Mouse (Mus musculus) hindbrain, postnatal 0 days (tissue): ENCODE results near the gene Bmp8a. TPM values are rescaled to one million over a fixed set of nuclear protein-coding genes. Genes with fewer than 3 reads are reported as not detected.

Experiments used
- ATAC-seq: fragments of 200-750 bp; cut with Nextera tagmentation; 2 replicates; pipeline ENCODE4 v1.8.0; 2017; ENCODE audit warnings: mild to moderate bottlenecking, moderate TSS enrichment, moderate library complexity
- DNase-seq: peaks from one replicate; pipeline ENCODE4 v3.0.0-alpha.2; 2015; ENCODE audit warnings: low spot score
- H3K27ac ChIP-seq: fragments of 300-500 bp; sonication (generic); 2 replicates; pipeline ENCODE4 v1.5.1; 2014; ENCODE audit warnings: mild to moderate bottlenecking
- H3K27me3 ChIP-seq: fragments of 300-500 bp; sonication (generic); 2 replicates; pipeline ENCODE4 v1.6.1; 2014; ENCODE audit warnings: low read length, mixed read lengths; ENCODE audit not compliant: insufficient read depth
- H3K36me3 ChIP-seq: fragments of 300-500 bp; sonication (generic); 2 replicates; pipeline ENCODE4 v1.6.1; 2014; ENCODE audit warnings: low read length, mixed read lengths; ENCODE audit not compliant: insufficient read depth
- H3K4me1 ChIP-seq: fragments of 300-500 bp; sonication (generic); 2 replicates; pipeline ENCODE4 v1.6.1; 2014; ENCODE audit warnings: antibody characterized with exemption, low read length, mixed read lengths; ENCODE audit not compliant: insufficient read depth
- H3K4me2 ChIP-seq: fragments of 300-500 bp; sonication (generic); 2 replicates; pipeline ENCODE4 v1.6.1; 2014; ENCODE audit warnings: low read depth, mild to moderate bottlenecking, low read length, moderate library complexity, mixed read lengths
- H3K4me3 ChIP-seq: fragments of 300-500 bp; sonication (generic); 2 replicates; pipeline ENCODE4 v1.5.1; 2014; ENCODE audit warnings: low read length
- H3K9ac ChIP-seq: fragments of 300-500 bp; sonication (generic); replicated peaks from 2 replicates; pipeline ENCODE4 v1.6.1; 2014; ENCODE audit warnings: mild to moderate bottlenecking, low read length, moderate library complexity, mixed read lengths
- H3K9me3 ChIP-seq: fragments of 300-500 bp; sonication (generic); 2 replicates; pipeline ENCODE4 v1.6.1; 2016; ENCODE audit warnings: low read length, mixed read lengths
- CTCF ChIP-seq: IDR thresholded peaks from 2 replicates; pipeline ENCODE4 v1.5.1; 2016; ENCODE audit warnings: antibody characterized with exemption, control low read depth, low read depth
- WGBS: fragments of 180-500 bp; shearing (Covaris S2); extraction: QIAGEN DNeasy Blood & Tissue Kit; methylation state at CpG from one replicate; pipeline ENCODE4 v1.1.7; 2014; 5-methylcytosine and 5-hydroxymethylcytosine counted together
- polyA plus RNA-seq: library from polyadenylated mRNA; unstranded; fragments of >200 nt; fragmentation: Nextera tagmentation; extraction: Ambion mirVana; gene quantifications from 2 replicates; pipeline ENCODE4 v1.2.1, GENCODE M21; 2015
- total RNA-seq: library from RNA; depleted of rRNA; stranded (reverse); fragments of >200 nt; gene quantifications from 2 replicates; pipeline ENCODE4 v1.2.3, GENCODE M21; 2014

Bmp8a gene
- total and polyA plus RNA-seq, 2 experiments from 2014 or later: 0.10 to 0.44 TPM

- DNase-seq (no peak), ATAC-seq (no peak)
- H3K9me3 ChIP-seq: no peaks in the 10 kb centered on the region
- H3K4me2 ChIP-seq: no peak overlapping the region
- no peaks in the 10 kb centered on the region for H3K4me1 ChIP-seq
- H3K27ac ChIP-seq: no peak overlapping the region
- H3K27me3 ChIP-seq: no peaks in the 10 kb centered on the region
- no peak overlapping the region for H3K9ac ChIP-seq
- WGBS: 94% methylated on average over 12 of the region's 12 CpGs
- H3K36me3 ChIP-seq: peaks cover 86% of the 10 kb centered on the region
- no peak overlapping the region for H3K4me3 ChIP-seq
- TF ChIP-seq CTCF: no peak
Measured at GRCm38 (mm10) chr4:123374316-123375008, 31.4 kb upstream of the Bmp8a start.

DNA sequence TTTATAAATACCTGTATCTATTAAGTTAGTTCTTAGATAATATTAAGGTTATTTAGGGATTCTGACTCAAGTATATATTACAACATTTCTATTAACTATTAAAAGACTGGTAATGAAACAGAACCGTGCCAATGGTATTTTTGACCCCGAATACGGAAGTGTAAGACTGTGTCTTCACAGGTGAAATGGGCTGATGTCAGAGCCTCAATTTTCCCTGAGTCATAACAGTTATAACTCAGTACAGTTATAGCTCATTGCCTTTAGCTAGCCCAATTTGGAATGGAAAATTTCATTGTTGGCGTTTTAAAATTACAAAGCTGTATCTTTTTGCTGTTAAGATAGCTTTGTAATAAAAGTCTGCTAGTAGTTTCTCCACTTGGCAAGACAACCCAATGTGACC, 20.5 kb upstream of the Bmp8a start:
- Histone ChIP-seq H3K4me3 (no peak overlapping the region), H3K4me2 (no peak overlapping the region), H3K4me1 (no peaks in the 10 kb centered on the region), H3K27ac (no peak overlapping the region), H3K9ac (no peak overlapping the region), H3K36me3 (peaks cover 72% of the 10 kb centered on the region), H3K27me3 (no peaks in the 10 kb centered on the region), H3K9me3 (no peaks in the 10 kb centered on the region)
- no peak for ATAC-seq
- WGBS: 95% methylated on average over 4 of the region's 4 CpGs
- DNase-seq: no peak
- no peak for TF ChIP-seq CTCF

- Histone ChIP-seq H3K9ac (no peak overlapping the region), H3K27ac (no peak overlapping the region), H3K9me3 (no peaks in the 10 kb centered on the region), H3K4me3 (no peak overlapping the region), H3K36me3 (peaks cover 67% of the 10 kb centered on the region), H3K4me1 (no peaks in the 10 kb centered on the region), H3K27me3 (no peaks in the 10 kb centered on the region), H3K4me2 (no peak overlapping the region)
- ATAC-seq: no peak
- TF ChIP-seq CTCF: no peak
- no peak for DNase-seq
- WGBS: 96% methylated on average over 12 of the region's 12 CpGs
Measured at GRCm38 (mm10) chr4:123360771-123361170, 17.7 kb upstream of the Bmp8a start.

DNA sequence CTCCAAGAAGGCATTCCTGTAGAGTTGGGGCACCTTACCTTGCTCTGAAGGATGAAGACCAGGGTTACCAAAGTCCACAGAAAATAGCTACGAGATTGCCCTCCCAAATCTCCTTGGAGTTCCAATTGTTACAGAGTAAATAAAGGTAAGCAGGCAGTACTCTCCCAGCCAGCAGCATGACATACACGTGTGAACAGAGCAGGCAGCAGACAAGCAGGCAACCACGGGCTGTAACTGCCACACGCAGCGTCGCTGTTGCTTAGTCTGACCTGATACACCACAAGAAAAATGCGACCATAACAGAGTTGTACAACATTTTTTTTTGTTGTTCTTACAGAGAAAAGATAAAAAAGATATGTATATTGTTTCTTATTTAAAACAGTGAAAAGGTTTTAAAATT, 15.6 kb upstream of the Bmp8a start:
- H3K36me3 ChIP-seq: peaks cover 70% of the 10 kb centered on the region
- H3K4me3 ChIP-seq: no peak overlapping the region
- no peak for TF ChIP-seq CTCF
- H3K27me3 ChIP-seq: no peaks in the 10 kb centered on the region
- no peaks in the 10 kb centered on the region for H3K9me3 ChIP-seq
- no peak for ATAC-seq
- no peak overlapping the region for H3K9ac ChIP-seq
- H3K4me2 ChIP-seq: no peak overlapping the region
- 94% methylated on average over 7 of the region's 7 CpGs for WGBS
- no peaks in the 10 kb centered on the region for H3K4me1 ChIP-seq
- no peak overlapping the region for H3K27ac ChIP-seq
- no peak for DNase-seq

GRCm38 (mm10) chr4:123355941-123356340, 12.9 kb upstream of the Bmp8a start:
- no peak overlapping the region for H3K9ac ChIP-seq
- H3K27me3 ChIP-seq: no peaks in the 10 kb centered on the region
- no peaks in the 10 kb centered on the region for H3K4me1 ChIP-seq
- DNase-seq (no peak), ATAC-seq (no peak)
- peaks cover 70% of the 10 kb centered on the region for H3K36me3 ChIP-seq
- H3K4me2 ChIP-seq: no peak overlapping the region
- TF ChIP-seq CTCF: no peak
- 90% methylated on average over 8 of the region's 8 CpGs for WGBS
- no peaks in the 10 kb centered on the region for H3K9me3 ChIP-seq
- H3K4me3 ChIP-seq: no peak overlapping the region
- H3K27ac ChIP-seq: no peak overlapping the region

DNA sequence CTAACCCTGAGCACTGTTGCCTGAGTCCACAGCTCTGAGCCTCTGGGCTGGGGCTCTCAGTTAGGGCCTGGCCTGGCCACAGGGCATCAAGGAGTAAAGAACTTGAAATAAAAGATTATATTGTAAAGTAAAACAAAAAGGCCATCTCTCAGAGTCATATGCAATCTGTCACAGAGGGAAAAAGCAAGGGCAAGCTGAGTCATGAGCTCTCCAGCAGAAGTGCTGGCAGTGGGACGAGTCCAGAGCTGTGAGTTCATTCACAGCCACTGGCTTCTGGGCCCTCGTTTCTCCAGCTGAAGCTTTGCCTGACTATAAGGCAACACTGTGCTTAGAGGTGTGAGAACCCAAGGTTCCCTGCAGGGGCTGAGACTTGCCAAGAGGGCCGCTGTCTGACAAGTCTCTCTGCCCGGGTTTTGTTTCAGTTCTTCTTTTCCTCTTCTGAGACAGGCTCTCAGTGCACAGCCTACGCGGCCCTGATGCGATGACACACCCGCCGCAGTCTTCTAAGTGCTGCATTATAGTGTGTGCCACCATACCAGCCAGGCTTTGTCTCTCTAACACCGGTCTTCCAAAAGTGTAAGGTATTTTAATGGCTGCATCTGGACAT, 10.3 kb upstream of the Bmp8a start:
- H3K4me1 ChIP-seq: no peaks in the 10 kb centered on the region
- ATAC-seq (no peak), DNase-seq (no peak)
- no peak overlapping the region for H3K9ac ChIP-seq
- no peak overlapping the region for H3K27ac ChIP-seq
- WGBS: 91% methylated on average over 10 of the region's 10 CpGs
- no peaks in the 10 kb centered on the region for H3K9me3 ChIP-seq
- no peaks in the 10 kb centered on the region for H3K27me3 ChIP-seq
- no peak overlapping the region for H3K4me2 ChIP-seq
- H3K4me3 ChIP-seq: no peak overlapping the region
- H3K36me3 ChIP-seq: peaks cover 66% of the 10 kb centered on the region
- no peak for TF ChIP-seq CTCF

DNA sequence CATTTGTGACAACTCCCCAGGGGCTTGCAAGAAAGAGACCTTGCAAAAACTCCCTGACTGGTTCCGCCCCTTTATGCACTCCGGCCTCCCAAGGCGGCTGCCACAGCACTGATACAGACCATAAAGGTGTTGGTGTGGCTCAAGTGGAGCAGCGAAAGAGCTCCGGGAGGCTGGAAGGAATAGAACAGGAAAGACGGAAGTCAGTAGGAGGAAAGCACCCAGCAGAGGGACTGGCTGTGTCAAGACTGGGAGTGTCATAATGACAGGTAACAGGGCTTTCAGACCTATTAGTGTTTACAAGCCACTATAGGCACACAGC, 378 bp upstream of the Bmp8a start:
- Histone ChIP-seq H3K27me3 (peaks cover 10% of the 10 kb centered on the region), H3K4me2 (peak overlapping the region; percentile 67), H3K4me1 (peaks cover 7% of the 10 kb centered on the region; the same call in 1 of the 2 replicates), H3K27ac (no peak overlapping the region), H3K4me3 (peak overlapping the region; percentile 42), H3K36me3 (no peaks in the 10 kb centered on the region; the same call in 1 of the 2 replicates), H3K9ac (no peak overlapping the region), H3K9me3 (no peaks in the 10 kb centered on the region)
- DNase-seq: no peak
- 16% methylated on average over 6 of the region's 6 CpGs for WGBS
- no peak for TF ChIP-seq CTCF
- no peak for ATAC-seq
